14 mouse cellular contexts compared by ENCODE assay signal in genomic region chr16:18622916-18623750, GRCm38 (mm10). TPM values are rescaled to one million over a fixed set of nuclear protein-coding genes. Genes with fewer than 3 reads are reported as not detected.
DNase-seq lines count a peak whose midpoint lies in the region; ATAC-seq and TF ChIP-seq lines count a peak whose summit lies in the region.
"Had no signal": no experiment of that assay in that cellular context is flagged by ENCODE, and none has a peak within 500 bp of the region (broad histone marks: within the 10 kb centered on the region; RNA-seq: fewer than 3 reads in every experiment).

No protein-coding gene starts in this region.

- peak; percentile 32; the same call in 1 of the 2 replicates for TF ChIP-seq CTCF in hindbrain, postnatal 0 days (IDR thresholded peaks at IDR 0.05; ENCODE audit: low read depth)

- peaks cover 42% of the 10 kb centered on the region for H3K27me3 ChIP-seq in hindbrain, postnatal 0 days (ENCODE audit: insufficient read depth, low read length)
- H3K27me3 ChIP-seq in hindbrain, embryonic 12.5 days, result peaks cover 100% of the 10 kb centered on the region
- H3K27me3 ChIP-seq in megakaryocyte, embryonic 14.5 days (replicated peaks), result peaks cover 83% of the 10 kb centered on the region

- no peak overlapping the region for H3K4me2 ChIP-seq in hindbrain, postnatal 0 days (ENCODE audit: low read depth, low read length)
- no peak overlapping the region for H3K4me2 ChIP-seq in hindbrain, embryonic 12.5 days (replicated peaks)
- H3K4me2 ChIP-seq: kidney, embryonic 15.5 days; liver, embryonic 15.5 days had no signal

- H3K4me1 ChIP-seq in hindbrain, postnatal 0 days (ENCODE audit: insufficient read depth, low read length), result peaks cover 29% of the 10 kb centered on the region
- peaks cover 36% of the 10 kb centered on the region for H3K4me1 ChIP-seq in hindbrain, embryonic 12.5 days
- H3K4me1 ChIP-seq in megakaryocyte, embryonic 14.5 days, result peaks cover 100% of the 10 kb centered on the region

- 52% methylated on average over 29 of the region's 29 CpGs for WGBS in hindbrain, postnatal 0 days
- WGBS in hindbrain, embryonic 12.5 days, result 32% methylated on average over 29 of the region's 29 CpGs

- no peak overlapping the region for H3K9ac ChIP-seq in hindbrain, postnatal 0 days (replicated peaks; ENCODE audit: low read length)
- no peak overlapping the region for H3K9ac ChIP-seq in hindbrain, embryonic 12.5 days
- H3K9ac ChIP-seq: kidney, embryonic 15.5 days; liver, embryonic 15.5 days had no signal

- ATAC-seq in hindbrain, postnatal 0 days, result no peak
- no peak for ATAC-seq in hindbrain, embryonic 12.5 days (ENCODE audit: low FRiP score)
- no peak for ATAC-seq in megakaryocyte, adult 5-6 weeks (ENCODE audit: poor library complexity, severe bottlenecking)
- ATAC-seq in common myeloid progenitor, adult 5-6 weeks (replicated peaks; ENCODE audit: low read depth, poor library complexity, severe bottlenecking), result 0 out of 2 replicates have a peak, but pooled peaks have one; percentile 8
- ATAC-seq: hindbrain, embryonic 16.5 days had no signal

- peaks cover 29% of the 10 kb centered on the region for H3K36me3 ChIP-seq in hindbrain, postnatal 0 days (ENCODE audit: insufficient read depth, low read length)
- peaks cover 36% of the 10 kb centered on the region for H3K36me3 ChIP-seq in hindbrain, embryonic 12.5 days
- peaks cover 19% of the 10 kb centered on the region for H3K36me3 ChIP-seq in megakaryocyte, embryonic 14.5 days (replicated peaks; ENCODE audit: low read length)
- H3K36me3 ChIP-seq: liver, embryonic 15.5 days had no signal

- no peaks in the 10 kb centered on the region for H3K9me3 ChIP-seq in hindbrain, postnatal 0 days (ENCODE audit: low read length)
- H3K9me3 ChIP-seq in hindbrain, embryonic 12.5 days (replicated peaks), result no peaks in the 10 kb centered on the region
- H3K9me3 ChIP-seq in megakaryocyte, embryonic 14.5 days, result no peaks in the 10 kb centered on the region
- H3K9me3 ChIP-seq: kidney, embryonic 15.5 days; liver, embryonic 15.5 days had no signal

- H3K27ac ChIP-seq in hindbrain, postnatal 0 days, result no peak overlapping the region
- H3K27ac ChIP-seq in hindbrain, embryonic 12.5 days, result no peak overlapping the region
- H3K27ac ChIP-seq: kidney, embryonic 15.5 days; liver, embryonic 15.5 days had no signal

- no peak overlapping the region for H3K4me3 ChIP-seq in hindbrain, postnatal 0 days (ENCODE audit: low read length)
- H3K4me3 ChIP-seq in hindbrain, embryonic 12.5 days, result no peak overlapping the region
- peak overlapping the region; percentile 95 for H3K4me3 ChIP-seq in megakaryocyte, embryonic 14.5 days (replicated peaks)
- H3K4me3 ChIP-seq: kidney, embryonic 15.5 days; liver, embryonic 15.5 days had no signal

- peak; percentile 46 for DNase-seq in hindbrain, postnatal 0 days (ENCODE audit: low spot score)
- DNase-seq in ZHBTc4 (ENCODE audit: low read depth, low spot score), result peak; percentile 41
- DNase-seq in retina, postnatal 1 day, result no peak
- no peak for DNase-seq in embryo, embryonic 10 days (ENCODE audit: low spot score)
- DNase-seq: adrenal gland, postnatal 25 days; lung, postnatal 4 days had no signal

RNA-seq across cellular contexts. Expression of gene Gp1bb, which starts 0.9 kb away (rescaled TPM):
- total RNA-seq in hindbrain, postnatal 0 days (2014; rRNA removed), result 29.3 and 30.8 TPM in 2 replicates
- polyA plus RNA-seq in hindbrain, postnatal 0 days (2015; fragmentation: Nextera tagmentation; extraction: Ambion mirVana), result 7.6 and 10.1 TPM in 2 replicates
- 10.1 and 11.1 TPM in 2 replicates for polyA plus RNA-seq in hindbrain, embryonic 12.5 days (2016; fragmentation: Nextera tagmentation; extraction: Ambion mirVana)
- polyA plus RNA-seq in megakaryocyte, embryonic 14.5 days (2012; ENCODE audit: insufficient read depth, low replicate concordance), result 3,910 and 6,936 TPM in 2 replicates
- 0.38 and 0.55 TPM in 2 replicates for total RNA-seq in megakaryocyte, adult 5-6 weeks (2015)
- 0.70 TPM in 1 of 2 replicates, not detected in the other for total RNA-seq in megakaryocyte, adult 5-6 weeks (2017)
- 7.3 and 12.1 TPM in 2 replicates for total RNA-seq in common myeloid progenitor, adult 5-6 weeks (2017)
- total RNA-seq: adrenal gland, postnatal 25 days; granulocyte monocyte progenitor cell, adult 5-6 weeks had no signal

RNA-seq across cellular contexts. Expression of gene Gm49601, which starts 3.1 kb away (rescaled TPM):
- total RNA-seq in hindbrain, postnatal 0 days (2014; rRNA removed), result 23.8 and 24.0 TPM in 2 replicates
- polyA plus RNA-seq in hindbrain, postnatal 0 days (2015; fragmentation: Nextera tagmentation; extraction: Ambion mirVana), result 3.1 and 4.0 TPM in 2 replicates
- polyA plus RNA-seq in hindbrain, embryonic 12.5 days (2016; fragmentation: Nextera tagmentation; extraction: Ambion mirVana), result 12.6 and 13.5 TPM in 2 replicates
- polyA plus RNA-seq in megakaryocyte, embryonic 14.5 days (2012; ENCODE audit: insufficient read depth, low replicate concordance), result 1.0 TPM in 1 of 2 replicates, not detected in the other
- total RNA-seq in megakaryocyte, adult 5-6 weeks (2015), result 1.7 and 2.9 TPM in 2 replicates
- total RNA-seq in megakaryocyte, adult 5-6 weeks (2017), result 0.61 and 3.2 TPM in 2 replicates
- 1.8 TPM in 1 of 2 replicates, not detected in the other for total RNA-seq in common myeloid progenitor, adult 5-6 weeks (2017)

RNA-seq across cellular contexts. Expression of gene Sept5, which starts 6.6 kb away (rescaled TPM):
- 286 and 335 TPM in 2 replicates for total RNA-seq in hindbrain, postnatal 0 days (2014; rRNA removed)
- polyA plus RNA-seq in hindbrain, postnatal 0 days (2015; fragmentation: Nextera tagmentation; extraction: Ambion mirVana), result 186 and 195 TPM in 2 replicates
- polyA plus RNA-seq in hindbrain, embryonic 12.5 days (2016; fragmentation: Nextera tagmentation; extraction: Ambion mirVana), result 98.7 and 105 TPM in 2 replicates
- 8.0 and 10.3 TPM in 2 replicates for polyA plus RNA-seq in megakaryocyte, embryonic 14.5 days (2012; ENCODE audit: insufficient read depth, low replicate concordance)
- 19.5 and 23.5 TPM in 2 replicates for total RNA-seq in megakaryocyte, adult 5-6 weeks (2015)
- 11.6 and 17.0 TPM in 2 replicates for total RNA-seq in megakaryocyte, adult 5-6 weeks (2017)
- 0.37 TPM in 1 of 2 replicates, not detected in the other for total RNA-seq in common myeloid progenitor, adult 5-6 weeks (2017)

RNA-seq across cellular contexts. Expression of gene Tbx1, which starts 32.7 kb away (rescaled TPM):
- 0.37 and 4.0 TPM in 2 replicates for total RNA-seq in hindbrain, postnatal 0 days (2014; rRNA removed)
- 0.51 and 0.92 TPM in 2 replicates for polyA plus RNA-seq in hindbrain, postnatal 0 days (2015; fragmentation: Nextera tagmentation; extraction: Ambion mirVana)
- 15.4 and 15.5 TPM in 2 replicates for polyA plus RNA-seq in hindbrain, embryonic 12.5 days (2016; fragmentation: Nextera tagmentation; extraction: Ambion mirVana)
- polyA plus RNA-seq in megakaryocyte, embryonic 14.5 days (2012; ENCODE audit: insufficient read depth, low replicate concordance), result not detected in 2 replicates
- not detected in 2 replicates for total RNA-seq in megakaryocyte, adult 5-6 weeks (2015)
- total RNA-seq in megakaryocyte, adult 5-6 weeks (2017), result not detected in 2 replicates
- total RNA-seq in common myeloid progenitor, adult 5-6 weeks (2017), result not detected in 2 replicates
- total RNA-seq: adrenal gland, postnatal 25 days; granulocyte monocyte progenitor cell, adult 5-6 weeks had no signal

Comparison
In these comparisons a context has a peak if more than half of its experiments do, and no peak if none do; other contexts are left out.
1. DNase-seq: peak in hindbrain, postnatal 0 days (single experiment) and ZHBTc4 (single experiment); none in retina, postnatal 1 day (single experiment) and embryo, embryonic 10 days (single experiment).
2. RNA of gene Sept5, which starts 6.6 kb away (total RNA-seq): 286 to 335 TPM in hindbrain, postnatal 0 days; 11.6 to 23.5 TPM in megakaryocyte, adult 5-6 weeks and 0.37 TPM in common myeloid progenitor, adult 5-6 weeks; every median in the first group is over 10 times any median in the second.